Mouse (Mus musculus): Measurements from ENCODE around the gene Gys1.

GRCm38 (mm10) chr7:45482166-45482565, 47.5 kb downstream of the Gys1 start:
- no peak for TF ChIP-seq ZC3H11A (IDR thresholded peaks at IDR 0.05; ENCODE audit: borderline replicate concordance, low read depth, low read length)
- TF ChIP-seq ZNF384 (IDR thresholded peaks at IDR 0.05; ENCODE audit: low read depth, low read length), result no peak
- no peak for TF ChIP-seq MAFK (IDR thresholded peaks at IDR 0.05; ENCODE audit: insufficient read depth, low read depth, low read length)
- no peak for TF ChIP-seq HCFC1 (IDR thresholded peaks at IDR 0.05; ENCODE audit: borderline replicate concordance, insufficient read depth, low read length)
- TF ChIP-seq CHD2 (IDR thresholded peaks at IDR 0.05; ENCODE audit: low read depth, low read length), result no peak
